Mouse (Mus musculus): ENCODE data around the gene Ubap2l.

- TF ChIP-seq CTCF (IDR thresholded peaks at IDR 0.05) (no peak), POLR2A (IDR thresholded peaks at IDR 0.05; ENCODE audit: insufficient read depth, low read depth, low read length) (0 out of 2 replicates have a peak, but pooled peaks have one; percentile 18), EP300 (IDR thresholded peaks at IDR 0.05; ENCODE audit: insufficient read depth, low read depth, low read length) (no peak)
Measured at GRCm38 (mm10) chr3:89960469-89960868, 92.0 kb downstream of the Ubap2l start.

All from heart, adult 2 months (tissue).